Mouse (Mus musculus): ENCODE measurements at regions not wholly inside any gene's neighbourhood (a gene's known extent, or its start where the extent isn't known, plus 50 kb on each side); places are given as distances from the start of the nearest gene placed in this dataset.

- no peak for TF ChIP-seq CTCF (IDR thresholded peaks at IDR 0.05; ENCODE audit: low read depth, low read length)
- TF ChIP-seq POLR2A (IDR thresholded peaks at IDR 0.05; ENCODE audit: extremely low read depth, insufficient read depth, low read length), result no peak
Observed at GRCm38 (mm10) chr15:3672586-3672985, 89.3 kb upstream of the Ghr start.
